Mouse (Mus musculus): ENCODE data around the gene Clec4g.

Clec4g gene

GRCm38 (mm10) chr8:3678831-3679230 lies 41.6 kb downstream of the Clec4g start:
- no peak for DNase-seq

GRCm38 (mm10) chr8:3676993-3677579 lies 43.4 kb downstream of the Clec4g start:
- DNase-seq, result no peak

GRCm38 (mm10) chr8:3676131-3676992 lies 44.1 kb downstream of the Clec4g start, which contains the start of gene Trappc5:
Trappc5 (plus strand) TSS chr8:3676299.
- peak; percentile 97 for DNase-seq

- no peak for DNase-seq
Measured at GRCm38 (mm10) chr8:3674671-3675070, 45.8 kb downstream of the Clec4g start.

- DNase-seq, result peak; percentile 91
Measured at GRCm38 (mm10) chr8:3671980-3672491, 48.4 kb downstream of the Clec4g start, which contains the start of gene Fcor. Fcor (minus strand) TSS chr8:3672362.

- DNase-seq, result no peak
Measured at GRCm38 (mm10) chr8:3670388-3670787, 50.1 kb downstream of the Clec4g start.

- no peak for DNase-seq
Measured at GRCm38 (mm10) chr8:3665507-3665906, 54.9 kb downstream of the Clec4g start, which contains the start of gene Mcemp1. Mcemp1 (plus strand) TSS chr8:3665754.

GRCm38 (mm10) chr8:3664405-3664804 lies 56.0 kb downstream of the Clec4g start:
- DNase-seq, result no peak

- DNase-seq, result no peak
Measured at GRCm38 (mm10) chr8:3660889-3661288, 59.6 kb downstream of the Clec4g start.
